Mouse (Mus musculus) heart, embryonic 12.5 days (tissue): ENCODE results near the gene Coq2. TPM values are rescaled to one million over a fixed set of nuclear protein-coding genes. Genes with fewer than 3 reads are reported as not detected.

Experiments used
- ATAC-seq: fragments of 200-750 bp; cut with Nextera tagmentation; 2 replicates; pipeline ENCODE4 v1.8.0; 2017; ENCODE audit warnings: moderate TSS enrichment, moderate library complexity; ENCODE audit not compliant: insufficient number of reproducible peaks, low FRiP score
- H3K27ac ChIP-seq: fragments of 300-500 bp; sonication (generic); 2 replicates; pipeline ENCODE4 v1.5.1; 2016; ENCODE audit warnings: mild to moderate bottlenecking, moderate library complexity; ENCODE audit not compliant: poor library complexity, severe bottlenecking
- H3K27me3 ChIP-seq: fragments of 300-500 bp; sonication (generic); replicated peaks from 2 replicates; pipeline ENCODE4 v1.6.1; 2016; ENCODE audit warnings: mild to moderate bottlenecking, moderate library complexity
- H3K36me3 ChIP-seq: fragments of 300-500 bp; sonication (generic); 2 replicates; pipeline ENCODE4 v1.6.1; 2016; ENCODE audit warnings: mild to moderate bottlenecking, moderate library complexity
- H3K4me1 ChIP-seq: fragments of 300-500 bp; sonication (generic); replicated peaks from 2 replicates; pipeline ENCODE4 v1.6.1; 2016; ENCODE audit warnings: mild to moderate bottlenecking
- H3K4me2 ChIP-seq: fragments of 300-500 bp; sonication (generic); 2 replicates; pipeline ENCODE4 v1.6.1; 2016; ENCODE audit warnings: mild to moderate bottlenecking, moderate library complexity
- H3K4me3 ChIP-seq: fragments of 300-500 bp; sonication (generic); 2 replicates; pipeline ENCODE4 v1.5.1; 2016; ENCODE audit warnings: mild to moderate bottlenecking
- H3K9ac ChIP-seq: fragments of 300-500 bp; sonication (generic); 2 replicates; pipeline ENCODE4 v1.6.1; 2016; ENCODE audit warnings: mild to moderate bottlenecking, moderate library complexity
- H3K9me3 ChIP-seq: fragments of 300-500 bp; sonication (generic); replicated peaks from 2 replicates; pipeline ENCODE4 v1.6.1; 2016; ENCODE audit warnings: mild to moderate bottlenecking, moderate library complexity
- WGBS: fragments of 180-500 bp; shearing (Covaris S2); methylation state at CpG from one replicate; pipeline ENCODE4 v1.1.7; 2016; 5-methylcytosine and 5-hydroxymethylcytosine counted together
- polyA plus RNA-seq: library from polyadenylated mRNA; unstranded; fragments of >200 nt; fragmentation: Nextera tagmentation; extraction: Ambion mirVana; gene quantifications from 2 replicates; pipeline ENCODE4 v1.2.1, GENCODE M21; 2016

The Coq2 gene
- polyA plus RNA-seq, 1 experiment from 2014 or later, result 71.5 TPM

GRCm38 (mm10) chr5:100663011-100663410, 11.9 kb downstream of the Coq2 start:
- Histone ChIP-seq H3K4me2 (no peak overlapping the region), H3K27me3 (no peaks in the 10 kb centered on the region), H3K4me1 (no peaks in the 10 kb centered on the region), H3K4me3 (no peak overlapping the region), H3K27ac (no peak overlapping the region), H3K9me3 (no peaks in the 10 kb centered on the region), H3K9ac (no peak overlapping the region), H3K36me3 (peaks cover 73% of the 10 kb centered on the region)
- 93% methylated on average over 6 of the region's 6 CpGs for WGBS
- ATAC-seq, result no peak

- Histone ChIP-seq H3K27me3 (no peaks in the 10 kb centered on the region), H3K4me3 (no peak overlapping the region), H3K4me2 (no peak overlapping the region), H3K4me1 (no peaks in the 10 kb centered on the region), H3K36me3 (peaks cover 86% of the 10 kb centered on the region), H3K9ac (no peak overlapping the region), H3K9me3 (no peaks in the 10 kb centered on the region), H3K27ac (no peak overlapping the region)
- ATAC-seq, result no peak
- 84% methylated on average over 6 of the region's 6 CpGs for WGBS
These were observed 16.5 kb downstream of the Coq2 start for GRCm38 (mm10) chr5:100658460-100658859.

- Histone ChIP-seq H3K4me3 (no peak overlapping the region), H3K9me3 (no peaks in the 10 kb centered on the region), H3K9ac (no peak overlapping the region), H3K27me3 (no peaks in the 10 kb centered on the region), H3K4me2 (no peak overlapping the region), H3K27ac (no peak overlapping the region), H3K4me1 (no peaks in the 10 kb centered on the region), H3K36me3 (peaks cover 71% of the 10 kb centered on the region)
- 88% methylated on average over 6 of the region's 6 CpGs for WGBS
- ATAC-seq, result no peak
These were observed 18.6 kb downstream of the Coq2 start for GRCm38 (mm10) chr5:100656352-100656751.

- WGBS, result 78% methylated on average over 9 of the region's 9 CpGs
- peaks cover 37% of the 10 kb centered on the region for H3K36me3 ChIP-seq
These were observed 22.6 kb downstream of the Coq2 start for GRCm38 (mm10) chr5:100652327-100652726.

GRCm38 (mm10) chr5:100651486-100651885, 23.5 kb downstream of the Coq2 start:
- Histone ChIP-seq H3K4me1 (peaks cover 17% of the 10 kb centered on the region), H3K9me3 (no peaks in the 10 kb centered on the region), H3K36me3 (peaks cover 30% of the 10 kb centered on the region), H3K27me3 (no peaks in the 10 kb centered on the region), H3K9ac (no peak overlapping the region), H3K27ac (no peak overlapping the region), H3K4me2 (no peak overlapping the region), H3K4me3 (no peak overlapping the region)
- 79% methylated on average over 10 of the region's 10 CpGs for WGBS
- ATAC-seq, result no peak

More at GRCm38 (mm10) chr5:100652327-100652726, 22.6 kb downstream of the Coq2 start:
- Histone ChIP-seq H3K4me2 (no peak overlapping the region), H3K4me1 (peaks cover 17% of the 10 kb centered on the region), H3K27me3 (no peaks in the 10 kb centered on the region), H3K9me3 (no peaks in the 10 kb centered on the region), H3K4me3 (no peak overlapping the region), H3K9ac (no peak overlapping the region), H3K27ac (no peak overlapping the region)
- no peak for ATAC-seq

- H3K4me1 ChIP-seq, result peaks cover 17% of the 10 kb centered on the region
- ATAC-seq, result no peak
- 83% methylated on average over 7 of the region's 7 CpGs for WGBS
- H3K27me3 ChIP-seq, result 0 out of 2 replicates have a peak, but pooled peaks cover 4% of the 10 kb centered on the region
- H3K9me3 ChIP-seq, result no peaks in the 10 kb centered on the region
- H3K9ac ChIP-seq, result no peak overlapping the region
- H3K4me3 ChIP-seq, result no peak overlapping the region
- H3K36me3 ChIP-seq, result peaks cover 24% of the 10 kb centered on the region
- no peak overlapping the region for H3K27ac ChIP-seq
- no peak overlapping the region for H3K4me2 ChIP-seq
These were observed 24.0 kb downstream of the Coq2 start for GRCm38 (mm10) chr5:100650969-100651368.

GRCm38 (mm10) chr5:100648546-100648945, 26.4 kb downstream of the Coq2 start:
- Histone ChIP-seq H3K4me2 (peak overlapping the region; percentile 58), H3K4me1 (peaks cover 24% of the 10 kb centered on the region), H3K27ac (no peak overlapping the region), H3K36me3 (0 out of 2 replicates have a peak, but pooled peaks cover 2% of the 10 kb centered on the region), H3K9ac (no peak overlapping the region), H3K9me3 (no peaks in the 10 kb centered on the region), H3K4me3 (peak overlapping the region; percentile 15), H3K27me3 (0 out of 2 replicates have a peak, but pooled peaks cover 9% of the 10 kb centered on the region)
- no peak for ATAC-seq
- WGBS, result 10% methylated on average over 6 of the region's 6 CpGs

GRCm38 (mm10) chr5:100648046-100648445, 26.9 kb downstream of the Coq2 start:
- H3K4me1 ChIP-seq, result peaks cover 29% of the 10 kb centered on the region
- H3K27ac ChIP-seq, result no peak overlapping the region
- 8% methylated on average over 10 of the region's 10 CpGs for WGBS
- no peaks in the 10 kb centered on the region for H3K9me3 ChIP-seq
- ATAC-seq, result no peak
- no peaks in the 10 kb centered on the region for H3K36me3 ChIP-seq
- 0 out of 2 replicates have a peak, but pooled peaks cover 9% of the 10 kb centered on the region for H3K27me3 ChIP-seq
- H3K9ac ChIP-seq, result 0 out of 2 replicates have a peak overlapping the region, but pooled peaks have one; percentile 22
- H3K4me3 ChIP-seq, result peak overlapping the region; percentile 15
- H3K4me2 ChIP-seq, result peak overlapping the region; percentile 58

GRCm38 (mm10) chr5:100646558-100646957, 28.4 kb downstream of the Coq2 start:
- Histone ChIP-seq H3K9ac (no peak overlapping the region), H3K4me3 (no peak overlapping the region), H3K36me3 (no peaks in the 10 kb centered on the region), H3K4me1 (peaks cover 29% of the 10 kb centered on the region), H3K9me3 (no peaks in the 10 kb centered on the region), H3K27me3 (0 out of 2 replicates have a peak, but pooled peaks cover 9% of the 10 kb centered on the region), H3K27ac (no peak overlapping the region), H3K4me2 (no peak overlapping the region)
- no peak for ATAC-seq
- WGBS, result 83% methylated on average over 4 of the region's 4 CpGs

GRCm38 (mm10) chr5:100643991-100644535, 30.9 kb downstream of the Coq2 start:
- H3K4me1 ChIP-seq, result peaks cover 29% of the 10 kb centered on the region
- 0 out of 2 replicates have a peak, but pooled peaks cover 9% of the 10 kb centered on the region for H3K27me3 ChIP-seq
- peak overlapping the region; percentile 21 for H3K4me2 ChIP-seq
- H3K9me3 ChIP-seq, result no peaks in the 10 kb centered on the region
- no peak overlapping the region for H3K9ac ChIP-seq
- H3K36me3 ChIP-seq, result no peaks in the 10 kb centered on the region
- H3K27ac ChIP-seq, result no peak overlapping the region
- peak; percentile 76 for ATAC-seq
- no peak overlapping the region for H3K4me3 ChIP-seq
- WGBS, result 14% methylated on average over 7 of the region's 7 CpGs

- Histone ChIP-seq H3K4me2 (peak overlapping the region; percentile 21), H3K27me3 (0 out of 2 replicates have a peak, but pooled peaks cover 9% of the 10 kb centered on the region), H3K27ac (no peak overlapping the region), H3K4me3 (no peak overlapping the region), H3K4me1 (peaks cover 22% of the 10 kb centered on the region), H3K9me3 (no peaks in the 10 kb centered on the region), H3K36me3 (no peaks in the 10 kb centered on the region), H3K9ac (no peak overlapping the region)
- WGBS, result 63% methylated on average over 12 of the region's 12 CpGs
- ATAC-seq, result no peak
These were observed 31.5 kb downstream of the Coq2 start for GRCm38 (mm10) chr5:100643253-100643990.
